Mouse (Mus musculus) megakaryocyte progenitor cell, adult 5-6 weeks (primary cell): ENCODE measurements around the gene Pllp. TPM values are rescaled to one million over a fixed set of nuclear protein-coding genes. Genes with fewer than 3 reads are reported as not detected.

Source experiments
- ATAC-seq: replicated peaks from 2 replicates; pipeline ENCODE4 v1.8.0; 2016; ENCODE audit warnings: mild to moderate bottlenecking, moderate TSS enrichment, inconsistent platforms; ENCODE audit not compliant: poor library complexity
- total RNA-seq, 2 experiments: library from RNA; stranded (forward) in 1 of 2; stranded (reverse) in 1 of 2; fragments of 157-497, 149-512 nt in 1 of 2; fragments of 200-1000 nt in 1 of 2; gene quantifications; 2 replicates each; pipeline versions ENCODE4 v1.2.3 to v1.2.4; 2015 to 2017

Pllp gene
- total RNA-seq, 2 experiments from 2014 or later, result not detected

DNA sequence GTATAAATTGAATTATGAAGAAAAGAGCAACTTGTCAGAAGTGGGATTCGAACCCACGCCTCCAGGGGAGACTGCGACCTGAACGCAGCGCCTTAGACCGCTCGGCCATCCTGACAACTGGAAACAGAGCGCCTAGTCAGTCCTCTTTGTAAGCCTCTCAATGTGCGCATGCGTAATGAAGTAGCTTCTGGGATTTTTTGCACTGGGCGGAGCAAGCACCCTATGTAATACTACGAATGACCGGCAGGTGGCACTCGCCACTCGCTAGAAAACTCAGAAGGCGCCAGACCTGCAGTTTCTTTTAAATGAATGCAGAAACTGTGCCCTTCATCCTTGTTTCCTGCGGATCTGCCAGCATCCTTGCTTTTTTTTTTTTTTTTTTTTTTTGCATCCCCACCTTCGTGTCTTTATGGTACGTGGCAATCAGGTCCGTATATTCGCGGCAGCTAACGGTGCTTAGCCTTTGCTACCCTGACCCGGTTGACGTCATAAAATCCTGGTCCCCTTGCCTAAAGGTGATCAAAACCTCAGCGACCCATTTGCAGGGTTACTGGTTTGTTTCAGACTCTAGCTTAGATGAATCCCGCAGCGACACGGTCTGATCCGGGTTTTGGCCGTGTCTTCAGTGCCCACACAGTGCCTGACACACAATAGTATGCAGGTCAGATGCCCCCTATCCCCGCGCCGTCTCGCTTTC lies 8.0 kb upstream of the Pllp start:
- peak; percentile 78 for ATAC-seq

DNA sequence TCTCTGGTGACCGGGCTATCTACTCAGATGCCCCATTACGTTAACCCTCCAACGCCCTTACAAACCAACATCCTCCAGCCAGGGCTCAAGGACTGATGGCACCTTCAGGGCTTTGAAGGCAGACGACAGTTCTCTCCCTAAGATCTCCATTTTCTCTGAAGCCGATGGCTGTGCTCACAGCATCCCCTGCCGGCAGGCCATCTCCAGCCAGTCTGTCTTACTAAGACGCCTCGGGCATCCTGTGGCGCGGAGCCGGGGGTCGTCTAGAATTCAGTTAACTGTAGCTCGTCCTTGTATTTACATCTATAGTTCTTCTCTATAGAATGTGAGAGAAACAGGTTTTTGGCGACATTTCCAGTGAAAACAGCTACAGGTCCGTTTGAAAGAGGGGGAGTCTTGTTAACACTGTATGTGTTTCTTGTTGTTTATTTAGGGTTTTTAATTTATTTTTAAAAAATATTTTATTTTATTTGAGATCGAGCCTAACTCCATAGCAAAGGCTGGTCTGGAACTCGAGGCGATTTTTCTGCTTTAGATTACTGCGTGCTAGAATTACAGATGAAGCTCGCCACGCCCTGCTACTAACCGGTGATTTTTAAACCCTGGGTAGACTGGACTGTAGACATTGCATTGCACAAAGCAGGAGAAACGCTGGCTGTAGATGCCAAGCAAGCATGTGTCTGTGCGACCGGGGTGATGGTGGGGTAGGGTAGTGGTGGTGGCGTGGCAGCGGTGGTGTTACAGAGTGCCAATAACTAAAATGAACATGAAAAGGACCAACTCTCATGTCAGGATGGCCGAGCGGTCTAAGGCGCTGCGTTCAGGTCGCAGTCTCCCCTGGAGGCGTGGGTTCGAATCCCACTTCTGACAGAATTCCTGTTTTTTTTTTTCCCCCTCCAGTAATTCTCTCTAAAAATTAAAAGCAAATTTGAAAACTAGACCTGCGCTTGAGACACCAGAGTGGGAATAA lies 7.1 kb upstream of the Pllp start:
- ATAC-seq, result peak; percentile 74

- no peak for ATAC-seq
Measured at GRCm38 (mm10) chr8:94702156-94702555, 6.1 kb upstream of the Pllp start.

DNA sequence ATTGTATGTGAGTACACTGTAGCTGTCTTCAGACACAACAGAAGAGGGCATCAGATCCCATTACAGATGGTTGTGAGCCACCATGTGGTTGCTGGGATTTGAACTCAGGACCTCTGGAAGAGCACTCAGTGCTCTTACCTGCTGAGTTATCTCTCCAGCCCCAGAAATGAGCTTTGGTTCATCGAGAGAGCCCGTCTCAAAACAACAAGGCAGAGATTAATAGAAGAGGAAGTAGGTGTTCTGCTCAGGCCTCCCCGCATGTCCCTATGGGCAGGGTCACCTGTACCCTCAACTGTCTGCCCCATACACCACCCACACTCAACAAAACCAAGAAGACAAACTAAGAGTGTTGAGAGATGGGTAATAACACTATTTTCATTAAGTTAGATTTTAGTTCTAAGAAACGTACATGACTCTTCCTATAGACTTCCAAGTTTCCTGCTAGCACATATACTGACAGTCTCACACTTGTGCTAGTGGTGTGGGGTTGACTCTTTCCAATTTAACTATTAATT lies 4.4 kb upstream of the Pllp start:
- ATAC-seq, result no peak

- no peak for ATAC-seq
Measured at GRCm38 (mm10) chr8:94699366-94699765, 3.3 kb upstream of the Pllp start.

DNA sequence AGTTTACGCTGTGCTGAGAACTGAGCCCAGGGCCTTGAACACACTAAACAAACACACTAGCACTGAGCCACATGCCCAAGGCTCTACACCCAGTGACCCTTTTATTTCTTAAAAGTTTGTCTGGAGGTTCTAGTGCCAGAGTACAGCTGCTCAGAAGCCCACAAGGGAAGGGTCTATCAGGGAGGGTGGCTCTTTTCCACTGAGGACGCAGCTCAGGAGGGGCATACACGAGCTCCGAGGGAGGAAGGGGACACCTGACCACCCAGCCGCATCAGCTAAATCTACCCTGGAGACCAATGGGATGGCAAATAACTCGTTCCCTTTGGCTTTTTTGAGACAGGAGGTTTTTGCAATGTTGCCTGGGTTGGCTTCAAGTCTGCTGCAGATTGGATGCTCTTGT lies 1.9 kb upstream of the Pllp start:
- ATAC-seq, result no peak

DNA sequence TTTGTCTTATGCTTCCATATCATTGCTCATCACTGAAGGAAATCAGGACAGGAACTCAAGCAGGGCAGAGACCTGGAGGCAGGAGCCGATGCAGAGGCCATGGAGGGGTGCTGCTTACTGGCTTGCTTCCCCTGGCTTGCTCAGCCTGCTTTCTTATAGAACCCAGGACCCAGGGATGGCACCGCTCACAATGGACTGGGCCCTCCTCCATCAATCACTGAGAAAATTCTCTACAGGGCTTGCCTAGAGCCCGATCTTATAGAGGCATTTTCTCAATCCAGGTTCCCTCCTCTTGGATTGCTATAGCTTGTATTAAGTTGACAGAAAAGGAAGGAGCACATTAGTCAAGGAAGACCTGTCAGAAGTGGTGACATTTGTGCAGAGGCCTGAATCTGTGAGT lies 488 bp upstream of the Pllp start:
- no peak for ATAC-seq

DNA sequence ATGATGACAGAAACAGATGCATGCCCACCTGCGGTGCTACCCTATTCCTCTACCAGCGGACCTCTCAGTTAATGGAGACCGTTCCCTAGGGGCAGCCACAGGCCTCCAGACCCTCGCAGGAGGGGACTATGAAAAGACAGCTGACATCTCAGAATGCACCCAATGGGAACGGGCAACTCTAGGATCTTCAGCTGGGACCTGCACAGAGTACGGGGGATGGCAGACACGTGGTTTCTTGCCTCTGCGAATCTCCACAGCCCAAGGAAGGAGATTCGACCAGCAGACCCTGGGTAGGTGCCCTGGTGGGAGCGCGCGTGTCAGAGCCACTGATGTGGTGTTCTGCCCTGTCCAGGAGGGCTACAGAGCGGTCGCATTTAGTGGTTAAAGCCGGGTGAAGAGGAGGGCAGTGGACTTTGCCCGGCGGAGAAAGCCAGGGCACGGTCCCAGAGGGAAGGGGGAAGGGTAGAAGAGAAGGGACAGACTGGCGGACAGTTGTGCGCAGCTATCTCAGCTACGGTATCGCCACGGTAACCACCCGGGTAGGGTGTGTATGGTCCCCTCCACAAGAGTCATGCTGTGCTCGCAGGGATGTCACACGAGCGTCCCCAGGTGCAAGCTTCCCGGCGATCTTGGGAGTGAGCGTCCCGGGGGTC lies 611 bp downstream of the Pllp start:
- ATAC-seq, result peak; percentile 24

GRCm38 (mm10) chr8:94694701-94695100 lies 1.4 kb downstream of the Pllp start:
- no peak for ATAC-seq

- ATAC-seq, result no peak
Measured at GRCm38 (mm10) chr8:94685953-94686352, 10.1 kb downstream of the Pllp start.

- no peak for ATAC-seq
Measured at GRCm38 (mm10) chr8:94684287-94684686, 11.8 kb downstream of the Pllp start.

DNA sequence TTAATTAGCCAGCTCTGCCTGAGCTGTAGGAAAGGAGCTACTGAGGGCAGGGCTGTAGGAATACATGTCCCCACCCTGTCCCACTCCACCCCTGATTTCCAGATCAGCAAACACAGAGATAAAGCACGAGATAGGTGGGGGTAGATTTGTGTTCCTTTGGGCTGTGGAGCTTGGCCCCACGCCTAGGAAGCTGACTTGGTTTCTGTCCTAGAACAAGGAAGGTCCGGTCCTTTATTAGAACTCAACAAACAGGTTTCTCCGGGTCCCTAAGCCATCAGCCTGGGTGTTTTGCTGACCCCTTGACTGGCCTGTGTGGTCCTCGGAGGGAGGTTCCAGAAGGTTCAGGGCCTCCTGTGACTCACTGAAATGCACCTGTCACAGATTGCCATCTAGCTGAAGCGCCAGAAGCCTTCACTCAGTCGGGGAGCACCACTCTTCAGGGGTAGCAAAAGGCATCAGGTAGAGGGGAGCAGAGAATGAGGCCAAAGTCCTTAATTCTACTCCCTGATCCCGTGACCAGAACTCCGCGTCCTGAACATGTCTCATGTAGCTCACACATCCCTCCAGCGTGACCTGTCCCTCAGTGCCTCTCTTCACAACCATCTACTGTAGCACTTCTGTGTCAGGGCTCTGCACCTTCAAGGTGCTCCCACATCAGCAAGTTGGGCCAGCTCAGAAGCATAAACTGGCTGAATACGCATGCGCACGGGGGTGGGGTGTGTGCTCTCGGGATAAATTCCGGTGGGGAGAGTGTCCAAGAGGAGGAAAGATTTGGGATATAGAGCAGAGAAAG lies 13.2 kb downstream of the Pllp start:
- ATAC-seq, result no peak

DNA sequence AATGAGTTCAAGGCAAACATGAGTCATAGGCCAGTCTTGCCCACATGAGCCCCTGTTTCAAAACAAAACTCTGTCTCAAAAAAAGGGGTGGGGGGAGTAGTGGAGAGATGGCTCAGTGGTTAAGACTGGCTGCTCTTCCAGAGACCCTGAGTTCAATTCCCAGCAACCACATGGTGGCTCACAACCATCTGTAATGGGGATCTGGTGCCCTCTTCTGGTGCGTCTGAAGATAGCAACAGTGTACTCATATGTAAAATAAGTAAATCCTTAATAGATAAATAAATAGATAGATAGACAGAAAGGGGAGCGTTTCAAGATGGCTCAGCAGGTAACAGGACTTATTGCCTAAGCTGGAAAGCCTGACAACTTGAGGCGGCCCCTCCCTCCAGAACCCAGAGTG lies 15.7 kb downstream of the Pllp start:
- ATAC-seq, result no peak

DNA sequence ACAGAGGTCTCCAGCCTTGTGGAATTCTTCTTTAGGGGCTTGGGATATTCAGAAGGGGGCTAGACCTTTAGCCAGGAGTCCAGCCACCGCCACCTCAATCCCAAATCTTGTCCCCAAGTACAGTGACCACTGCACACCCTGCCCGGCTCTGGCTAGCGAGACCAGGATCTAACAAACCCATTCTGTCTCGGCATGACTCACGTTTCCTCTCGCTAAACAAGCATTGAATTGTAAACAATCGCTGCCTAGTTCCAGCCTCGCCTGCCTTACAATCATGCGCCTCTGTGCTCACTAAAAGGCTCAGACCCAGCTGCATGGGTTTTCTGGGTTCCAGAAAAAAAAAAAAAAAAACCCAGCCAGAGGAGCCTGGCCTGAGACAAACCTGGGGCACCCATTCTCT lies 17.5 kb downstream of the Pllp start:
- no peak for ATAC-seq

DNA sequence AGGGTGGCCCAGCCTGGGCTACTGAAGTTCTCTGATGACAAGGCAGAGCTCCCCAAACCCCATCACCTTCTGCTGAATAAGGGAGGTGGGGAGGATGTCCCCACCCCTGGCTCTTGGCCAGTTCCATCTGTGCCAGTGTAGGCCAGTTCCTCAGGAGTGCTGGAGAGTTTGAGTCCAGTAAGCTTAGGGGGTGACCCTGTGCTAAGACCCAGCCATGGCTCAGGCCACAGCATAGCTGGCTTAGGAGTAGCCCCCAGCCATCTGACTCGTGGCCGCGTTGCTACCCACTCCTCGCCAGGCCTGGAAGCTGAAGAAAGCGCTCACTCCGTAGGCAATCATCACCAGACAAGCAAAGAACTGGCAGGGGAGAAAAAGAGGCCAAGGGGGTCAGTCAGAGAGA lies 20.2 kb downstream of the Pllp start:
- no peak for ATAC-seq

DNA sequence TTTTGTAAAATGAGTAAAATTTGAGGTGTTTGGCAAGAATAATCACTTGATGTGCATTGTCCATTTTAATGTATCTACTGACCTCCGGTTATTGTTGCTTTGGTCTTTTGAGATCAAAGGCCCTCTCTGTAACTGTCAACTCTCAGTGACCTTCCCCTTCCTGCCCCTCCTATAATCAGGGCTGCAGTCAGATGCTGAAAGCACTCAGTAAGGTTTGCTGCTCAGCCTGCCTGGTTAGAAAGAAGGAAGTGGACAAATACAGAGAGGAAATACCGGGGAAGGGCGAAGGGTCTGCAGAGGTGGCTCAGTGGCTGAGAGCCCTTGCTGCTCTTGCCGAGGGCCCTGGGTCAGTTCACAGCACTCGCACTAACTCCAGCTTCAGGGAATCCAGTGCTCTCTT lies 21.7 kb downstream of the Pllp start:
- peak; percentile 65 for ATAC-seq

DNA sequence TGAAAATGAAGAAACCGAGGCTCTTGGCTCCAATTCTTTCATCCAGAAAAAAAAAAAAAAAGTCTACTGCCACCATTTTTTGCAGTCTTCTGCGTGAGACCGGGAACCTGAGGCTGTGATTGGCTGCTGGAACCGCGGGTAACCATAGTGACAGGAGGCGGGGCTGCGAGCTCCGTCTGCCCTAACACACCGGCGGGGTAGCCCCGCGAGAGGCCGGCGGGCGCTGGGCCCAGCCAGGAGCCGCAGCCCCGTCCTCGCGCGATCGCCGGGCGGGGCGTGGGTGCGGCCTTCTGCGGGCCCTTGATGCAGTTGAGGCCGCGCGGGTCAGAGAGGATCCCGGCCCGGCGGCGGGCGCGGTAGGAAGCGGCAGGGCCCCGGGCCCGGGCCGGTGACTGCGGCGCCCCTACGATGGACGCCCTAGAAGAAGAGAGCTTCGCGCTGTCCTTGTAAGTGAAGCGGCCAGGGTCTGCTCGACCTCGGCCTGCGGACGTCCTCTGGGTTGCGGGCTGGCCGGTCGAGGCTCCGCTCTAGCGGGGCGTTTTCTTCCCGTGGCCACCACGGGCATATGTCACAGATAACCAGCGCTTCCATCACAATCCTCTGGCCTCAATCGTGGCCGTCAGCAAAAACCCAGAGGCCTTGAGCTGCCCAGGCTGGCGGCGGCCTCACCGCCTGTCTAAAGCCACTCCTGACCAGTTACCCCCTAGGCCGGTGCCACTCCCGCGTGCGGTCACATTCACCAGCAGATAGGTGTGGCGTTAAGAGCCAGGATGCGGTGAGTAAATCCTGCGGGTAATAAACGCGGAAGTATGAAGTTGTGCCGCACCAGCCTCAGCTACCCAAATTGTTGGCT lies 29.4 kb downstream of the Pllp start, which contains the start of gene Arl2bp:
Gene Arl2bp (plus strand): TSS at position 145 of the 853 bp plus-strand sequence.
- ATAC-seq, result peak; percentile 100

GRCm38 (mm10) chr8:94664722-94665121 lies 31.4 kb downstream of the Pllp start:
- no peak for ATAC-seq

GRCm38 (mm10) chr8:94660418-94660817 lies 35.7 kb downstream of the Pllp start:
- ATAC-seq, result no peak
